Mouse (Mus musculus): ENCODE results near the gene Mettl16. TPM values are rescaled to one million over a fixed set of nuclear protein-coding genes. Genes with fewer than 3 reads are reported as not detected.
A peak's percentile ranks its signal among the peaks of the same experiment; 100 is the strongest.

Gene Mettl16
- polyA plus RNA-seq, 1 experiment from 2014 or later, result 55.4 TPM

- H3K4me1 ChIP-seq, result peaks cover 43% of the 10 kb centered on the region
- no peak overlapping the region for H3K4me2 ChIP-seq
- ATAC-seq (replicated peaks; ENCODE audit: low FRiP score), result no peak
- H3K9ac ChIP-seq, result no peak overlapping the region
- no peaks in the 10 kb centered on the region for H3K27me3 ChIP-seq
- 77% methylated on average over 7 of the region's 7 CpGs for WGBS
- H3K4me3 ChIP-seq (replicated peaks), result no peak overlapping the region
- H3K9me3 ChIP-seq (replicated peaks), result no peaks in the 10 kb centered on the region
- peaks cover 8% of the 10 kb centered on the region for H3K36me3 ChIP-seq
- H3K27ac ChIP-seq, result no peak overlapping the region
These were observed 57.3 kb downstream of the Mettl16 start for GRCm38 (mm10) chr11:74827791-74828403.

GRCm38 (mm10) chr11:74828404-74828931, 57.8 kb downstream of the Mettl16 start:
- Histone ChIP-seq H3K9me3 (replicated peaks) (no peaks in the 10 kb centered on the region), H3K27ac (no peak overlapping the region), H3K9ac (no peak overlapping the region), H3K36me3 (peaks cover 3% of the 10 kb centered on the region; the same call in 1 of the 2 replicates), H3K4me1 (peaks cover 48% of the 10 kb centered on the region), H3K4me3 (replicated peaks) (no peak overlapping the region), H3K27me3 (no peaks in the 10 kb centered on the region), H3K4me2 (no peak overlapping the region)
- WGBS, result 34% methylated on average over 2 of the region's 2 CpGs
- ATAC-seq (replicated peaks; ENCODE audit: low FRiP score), result no peak

GRCm38 (mm10) chr11:74828965-74829550, 58.4 kb downstream of the Mettl16 start:
- Histone ChIP-seq H3K4me2 (peak overlapping the region; percentile 92), H3K9me3 (replicated peaks) (no peaks in the 10 kb centered on the region), H3K4me1 (peaks cover 54% of the 10 kb centered on the region), H3K9ac (peak overlapping the region; percentile 43; the same call in 1 of the 2 replicates), H3K27ac (peak overlapping the region; percentile 97), H3K27me3 (no peaks in the 10 kb centered on the region), H3K36me3 (no peaks in the 10 kb centered on the region; the same call in 1 of the 2 replicates), H3K4me3 (replicated peaks) (peak overlapping the region; percentile 90)
- 11% methylated on average over 11 of the region's 11 CpGs for WGBS
- no peak for ATAC-seq (replicated peaks; ENCODE audit: low FRiP score)

- Histone ChIP-seq H3K4me3 (replicated peaks) (peak overlapping the region; percentile 90), H3K27ac (peak overlapping the region; percentile 97), H3K9ac (peak overlapping the region; percentile 43), H3K4me1 (peaks cover 62% of the 10 kb centered on the region), H3K36me3 (no peaks in the 10 kb centered on the region; the same call in 1 of the 2 replicates), H3K4me2 (peak overlapping the region; percentile 92), H3K9me3 (replicated peaks) (no peaks in the 10 kb centered on the region), H3K27me3 (no peaks in the 10 kb centered on the region)
- WGBS, result under 1% methylated on average over 20 of the region's 20 CpGs
- peak; percentile 20 for ATAC-seq (replicated peaks; ENCODE audit: low FRiP score)
These were observed 59.2 kb downstream of the Mettl16 start for GRCm38 (mm10) chr11:74829812-74830211.

GRCm38 (mm10) chr11:74830256-74831161, 59.9 kb downstream of the Mettl16 start, which contains the start of gene Mnt:
TSS of gene Mnt (plus strand) at chr11:74830920.
- peak within 1 kb of the TSS; percentile 97 for H3K27ac ChIP-seq
- peaks cover 67% of the 10 kb centered on the region for H3K4me1 ChIP-seq
- no peaks in the 10 kb centered on the region for H3K27me3 ChIP-seq
- peak within 1 kb of the TSS; percentile 92 for H3K4me2 ChIP-seq
- H3K36me3 ChIP-seq, result no peaks in the 10 kb centered on the region
- H3K4me3 ChIP-seq (replicated peaks), result peak within 1 kb of the TSS; percentile 90
- H3K9me3 ChIP-seq (replicated peaks), result no peaks in the 10 kb centered on the region
- peak within 1 kb of the TSS; percentile 86 for H3K9ac ChIP-seq
- ATAC-seq (replicated peaks; ENCODE audit: low FRiP score), result peak; percentile 89
- under 1% methylated on average over 68 of the region's 70 CpGs for WGBS

GRCm38 (mm10) chr11:74831191-74831605, 60.6 kb downstream of the Mettl16 start:
- under 1% methylated on average over 35 of the region's 35 CpGs for WGBS
- Histone ChIP-seq H3K4me1 (peaks cover 70% of the 10 kb centered on the region), H3K9me3 (replicated peaks) (no peaks in the 10 kb centered on the region), H3K27ac (peak overlapping the region; percentile 97), H3K36me3 (no peaks in the 10 kb centered on the region), H3K9ac (peak overlapping the region; percentile 86), H3K4me2 (peak overlapping the region; percentile 92), H3K27me3 (no peaks in the 10 kb centered on the region), H3K4me3 (replicated peaks) (peak overlapping the region; percentile 90)
- no peak for ATAC-seq (replicated peaks; ENCODE audit: low FRiP score)

GRCm38 (mm10) chr11:74831606-74832451, 61.2 kb downstream of the Mettl16 start:
- peak overlapping the region; percentile 90 for H3K4me3 ChIP-seq (replicated peaks)
- peaks cover 71% of the 10 kb centered on the region for H3K4me1 ChIP-seq
- H3K36me3 ChIP-seq, result no peaks in the 10 kb centered on the region
- WGBS, result under 1% methylated on average over 60 of the region's 61 CpGs
- H3K4me2 ChIP-seq, result peak overlapping the region; percentile 92
- peak overlapping the region; percentile 97 for H3K27ac ChIP-seq
- H3K9ac ChIP-seq, result peak overlapping the region; percentile 86
- peak; percentile 85 for ATAC-seq (replicated peaks; ENCODE audit: low FRiP score)
- H3K9me3 ChIP-seq (replicated peaks), result no peaks in the 10 kb centered on the region
- H3K27me3 ChIP-seq, result no peaks in the 10 kb centered on the region

GRCm38 (mm10) chr11:74832503-74833143, 62.0 kb downstream of the Mettl16 start:
- ATAC-seq (replicated peaks; ENCODE audit: low FRiP score), result no peak
- no peaks in the 10 kb centered on the region for H3K36me3 ChIP-seq
- peak overlapping the region; percentile 90 for H3K4me3 ChIP-seq (replicated peaks)
- WGBS, result 2% methylated on average over 26 of the region's 26 CpGs
- H3K9me3 ChIP-seq (replicated peaks), result no peaks in the 10 kb centered on the region
- H3K4me1 ChIP-seq, result peaks cover 74% of the 10 kb centered on the region
- peak overlapping the region; percentile 92 for H3K4me2 ChIP-seq
- peak overlapping the region; percentile 97 for H3K27ac ChIP-seq
- no peaks in the 10 kb centered on the region for H3K27me3 ChIP-seq
- peak overlapping the region; percentile 86 for H3K9ac ChIP-seq

- no peak overlapping the region for H3K9ac ChIP-seq
- no peaks in the 10 kb centered on the region for H3K27me3 ChIP-seq
- peak overlapping the region; percentile 90 for H3K4me3 ChIP-seq (replicated peaks)
- peak overlapping the region; percentile 92 for H3K4me2 ChIP-seq
- H3K9me3 ChIP-seq (replicated peaks), result no peaks in the 10 kb centered on the region
- H3K4me1 ChIP-seq, result peaks cover 68% of the 10 kb centered on the region
- 79% methylated on average over 8 of the region's 8 CpGs for WGBS
- H3K36me3 ChIP-seq, result no peaks in the 10 kb centered on the region
- no peak for ATAC-seq (replicated peaks; ENCODE audit: low FRiP score)
- H3K27ac ChIP-seq, result peak overlapping the region; percentile 79
These were observed 63.1 kb downstream of the Mettl16 start for GRCm38 (mm10) chr11:74833536-74834358.

GRCm38 (mm10) chr11:74834359-74834638, 63.7 kb downstream of the Mettl16 start:
- Histone ChIP-seq H3K27me3 (no peaks in the 10 kb centered on the region), H3K4me3 (replicated peaks) (0 out of 2 replicates have a peak overlapping the region, but pooled peaks have one; percentile 1), H3K9me3 (replicated peaks) (no peaks in the 10 kb centered on the region), H3K4me1 (peaks cover 68% of the 10 kb centered on the region), H3K9ac (no peak overlapping the region), H3K27ac (peak overlapping the region; percentile 79), H3K36me3 (no peaks in the 10 kb centered on the region), H3K4me2 (peak overlapping the region; percentile 92; the same call in 1 of the 2 replicates)
- WGBS, result 32% methylated on average over 1 of the region's 1 CpGs
- ATAC-seq (replicated peaks; ENCODE audit: low FRiP score), result no peak
